Mouse (Mus musculus): ENCODE measurements around the gene Agtpbp1. TPM values are rescaled to one million over a fixed set of nuclear protein-coding genes. Genes with fewer than 3 reads are reported as not detected.

Agtpbp1 gene
- polyA plus RNA-seq, 1 experiment = 10.1 TPM

- H3K27me3 ChIP-seq (ENCODE audit: control insufficient read depth, insufficient read depth, insufficient read length) = no peaks in the 10 kb centered on the region
- no peaks in the 10 kb centered on the region for H3K36me3 ChIP-seq (ENCODE audit: control insufficient read depth, insufficient read depth)
- TF ChIP-seq MYOG (IDR thresholded peaks at IDR 0.05; ENCODE audit: control insufficient read depth in 1 of 3, insufficient read depth in 1 of 3, insufficient read length in 2 of 3, low read depth in 2 of 3) (no peak), TCF3 (IDR thresholded peaks at IDR 0.05; ENCODE audit: insufficient read length, low read depth) (no peak), USF1 (IDR thresholded peaks at IDR 0.05; ENCODE audit: low read depth) (no peak), CEBPB (IDR thresholded peaks at IDR 0.05; ENCODE audit: insufficient read depth, poor library complexity, severe bottlenecking) (no peak), SRF (IDR thresholded peaks at IDR 0.05; ENCODE audit: control insufficient read depth, insufficient read length, low read depth) (no peak), MAX (IDR thresholded peaks at IDR 0.05; ENCODE audit: low read depth) (no peak), REST (IDR thresholded peaks at IDR 0.05; ENCODE audit: insufficient read depth, insufficient read length) (no peak), POLR2A (IDR thresholded peaks at IDR 0.05; ENCODE audit: insufficient read length, low read depth) (no peak), POLR2AphosphoS2 (IDR thresholded peaks at IDR 0.05; ENCODE audit: insufficient read length, low read depth) (no peak), E2F4 (IDR thresholded peaks at IDR 0.05; ENCODE audit: insufficient read depth) (no peak), MYOD1 (IDR thresholded peaks at IDR 0.05; ENCODE audit: control insufficient read depth in 1 of 3, insufficient read length in 2 of 3, low read depth in 2 of 3) (no peak), TCF12 (IDR thresholded peaks at IDR 0.05; ENCODE audit: insufficient read depth, poor library complexity, severe bottlenecking) (no peak)
These were observed 137.9 kb downstream of the Agtpbp1 start for GRCm38 (mm10) chr13:59447130-59447529.

GRCm38 (mm10) chr13:59445179-59445578 lies 139.8 kb downstream of the Agtpbp1 start:
- H3K79me2 ChIP-seq (ENCODE audit: control insufficient read depth, insufficient read depth) = no peaks in the 10 kb centered on the region
- H3K36me3 ChIP-seq (ENCODE audit: control insufficient read depth, insufficient read depth) = no peaks in the 10 kb centered on the region
- no peaks in the 10 kb centered on the region for H3K27me3 ChIP-seq (ENCODE audit: control insufficient read depth, insufficient read depth, insufficient read length)
- H3ac ChIP-seq (ENCODE audit: control insufficient read depth, insufficient read length) = no peak overlapping the region
- TF ChIP-seq MYOD1 (IDR thresholded peaks at IDR 0.05; ENCODE audit: control insufficient read depth in 1 of 3, insufficient read length in 2 of 3, low read depth in 2 of 3) = no peak
- no peak for TF ChIP-seq TCF3 (IDR thresholded peaks at IDR 0.05; ENCODE audit: insufficient read length, low read depth)
- TF ChIP-seq USF1 (IDR thresholded peaks at IDR 0.05; ENCODE audit: low read depth) = no peak
- H3K4me3 ChIP-seq = no peak overlapping the region
- H3K4me2 ChIP-seq (ENCODE audit: low read depth) = no peak overlapping the region

More at GRCm38 (mm10) chr13:59447130-59447529, 137.9 kb downstream of the Agtpbp1 start:
- Histone ChIP-seq H3K79me2 (ENCODE audit: control insufficient read depth, insufficient read depth) (no peaks in the 10 kb centered on the region), H3ac (ENCODE audit: control insufficient read depth, insufficient read length) (no peak overlapping the region), H3K4me3 (no peak overlapping the region), H3K4me2 (ENCODE audit: low read depth) (no peak overlapping the region)

GRCm38 (mm10) chr13:59444371-59444770 lies 140.7 kb downstream of the Agtpbp1 start:
- H3K27me3 ChIP-seq (ENCODE audit: control insufficient read depth, insufficient read depth, insufficient read length) = no peaks in the 10 kb centered on the region
- H3K79me2 ChIP-seq (ENCODE audit: control insufficient read depth, insufficient read depth) = no peaks in the 10 kb centered on the region
- H3K4me3 ChIP-seq = no peak overlapping the region
- TF ChIP-seq REST (IDR thresholded peaks at IDR 0.05; ENCODE audit: insufficient read depth, insufficient read length) = no peak
- TF ChIP-seq POLR2AphosphoS2 (IDR thresholded peaks at IDR 0.05; ENCODE audit: insufficient read length, low read depth) = peak; percentile 48
- TF ChIP-seq POLR2A (IDR thresholded peaks at IDR 0.05; ENCODE audit: insufficient read length, low read depth) = no peak
- no peak for TF ChIP-seq SRF (IDR thresholded peaks at IDR 0.05; ENCODE audit: control insufficient read depth, insufficient read length, low read depth)
- TF ChIP-seq TCF3 (IDR thresholded peaks at IDR 0.05; ENCODE audit: insufficient read length, low read depth) = no peak
- TF ChIP-seq MYOG (IDR thresholded peaks at IDR 0.05; ENCODE audit: control insufficient read depth in 1 of 3, insufficient read depth in 1 of 3, insufficient read length in 2 of 3, low read depth in 2 of 3) = no peak
- no peaks in the 10 kb centered on the region for H3K36me3 ChIP-seq (ENCODE audit: control insufficient read depth, insufficient read depth)
- H3K4me2 ChIP-seq (ENCODE audit: low read depth) = no peak overlapping the region
- H3ac ChIP-seq (ENCODE audit: control insufficient read depth, insufficient read length) = no peak overlapping the region

GRCm38 (mm10) chr13:59439683-59440082 lies 145.3 kb downstream of the Agtpbp1 start:
- Histone ChIP-seq H3K27me3 (ENCODE audit: control insufficient read depth, insufficient read depth, insufficient read length) (no peaks in the 10 kb centered on the region), H3K4me2 (ENCODE audit: low read depth) (no peak overlapping the region), H3ac (ENCODE audit: control insufficient read depth, insufficient read length) (no peak overlapping the region), H3K79me2 (ENCODE audit: control insufficient read depth, insufficient read depth) (no peaks in the 10 kb centered on the region), H3K36me3 (ENCODE audit: control insufficient read depth, insufficient read depth) (no peaks in the 10 kb centered on the region), H3K4me3 (no peak overlapping the region)
- TF ChIP-seq MYOD1 (IDR thresholded peaks at IDR 0.05; ENCODE audit: control insufficient read depth in 1 of 3, insufficient read length in 2 of 3, low read depth in 2 of 3) (no peak), E2F4 (IDR thresholded peaks at IDR 0.05; ENCODE audit: insufficient read depth) (no peak), REST (IDR thresholded peaks at IDR 0.05; ENCODE audit: insufficient read depth, insufficient read length) (no peak), USF1 (IDR thresholded peaks at IDR 0.05; ENCODE audit: low read depth) (no peak), POLR2AphosphoS2 (IDR thresholded peaks at IDR 0.05; ENCODE audit: insufficient read length, low read depth) (no peak), TCF3 (IDR thresholded peaks at IDR 0.05; ENCODE audit: insufficient read length, low read depth) (no peak), CEBPB (IDR thresholded peaks at IDR 0.05; ENCODE audit: insufficient read depth, poor library complexity, severe bottlenecking) (no peak), POLR2A (IDR thresholded peaks at IDR 0.05; ENCODE audit: insufficient read length, low read depth) (no peak), MYOG (IDR thresholded peaks at IDR 0.05; ENCODE audit: control insufficient read depth in 1 of 3, insufficient read depth in 1 of 3, insufficient read length in 2 of 3, low read depth in 2 of 3) (no peak), MAX (IDR thresholded peaks at IDR 0.05; ENCODE audit: low read depth) (no peak), TCF12 (IDR thresholded peaks at IDR 0.05; ENCODE audit: insufficient read depth, poor library complexity, severe bottlenecking) (no peak), SRF (IDR thresholded peaks at IDR 0.05; ENCODE audit: control insufficient read depth, insufficient read length, low read depth) (no peak)

DNA sequence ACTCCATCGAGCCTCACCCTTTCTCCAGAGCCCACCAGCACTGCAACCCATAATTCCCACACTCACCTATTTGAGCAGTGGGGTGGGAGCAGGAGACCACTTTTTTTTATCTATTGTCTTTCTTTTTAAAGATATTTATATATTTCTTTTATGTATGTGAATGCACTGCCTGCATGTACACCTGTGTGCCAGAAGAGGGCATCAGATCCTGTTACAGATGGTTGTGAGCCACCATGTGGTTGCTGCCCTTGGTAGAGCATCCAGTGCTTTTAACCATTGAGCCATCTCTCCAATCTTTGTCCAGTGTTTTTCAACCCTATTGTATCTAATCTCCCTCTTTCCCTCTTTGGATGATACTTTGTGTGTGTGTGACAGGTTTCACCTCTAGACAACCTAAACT lies 150.5 kb downstream of the Agtpbp1 start:
- no peak overlapping the region for H3K4me2 ChIP-seq (ENCODE audit: low read depth)
- no peak overlapping the region for H3K4me3 ChIP-seq
- TF ChIP-seq USF1 (IDR thresholded peaks at IDR 0.05; ENCODE audit: low read depth) (no peak), POLR2A (IDR thresholded peaks at IDR 0.05; ENCODE audit: insufficient read length, low read depth) (no peak), MAX (IDR thresholded peaks at IDR 0.05; ENCODE audit: low read depth) (no peak), TCF12 (IDR thresholded peaks at IDR 0.05; ENCODE audit: insufficient read depth, poor library complexity, severe bottlenecking) (no peak), TCF3 (IDR thresholded peaks at IDR 0.05; ENCODE audit: insufficient read length, low read depth) (no peak), REST (IDR thresholded peaks at IDR 0.05; ENCODE audit: insufficient read depth, insufficient read length) (no peak), MYOG (IDR thresholded peaks at IDR 0.05; ENCODE audit: control insufficient read depth in 1 of 3, insufficient read depth in 1 of 3, insufficient read length in 2 of 3, low read depth in 2 of 3) (no peak), MYOD1 (IDR thresholded peaks at IDR 0.05; ENCODE audit: control insufficient read depth in 1 of 3, insufficient read length in 2 of 3, low read depth in 2 of 3) (no peak), CEBPB (IDR thresholded peaks at IDR 0.05; ENCODE audit: insufficient read depth, poor library complexity, severe bottlenecking) (no peak), POLR2AphosphoS2 (IDR thresholded peaks at IDR 0.05; ENCODE audit: insufficient read length, low read depth) (no peak), E2F4 (IDR thresholded peaks at IDR 0.05; ENCODE audit: insufficient read depth) (no peak), SRF (IDR thresholded peaks at IDR 0.05; ENCODE audit: control insufficient read depth, insufficient read length, low read depth) (no peak)
- H3K36me3 ChIP-seq (ENCODE audit: control insufficient read depth, insufficient read depth) = no peaks in the 10 kb centered on the region
- H3K27me3 ChIP-seq (ENCODE audit: control insufficient read depth, insufficient read depth, insufficient read length) = no peaks in the 10 kb centered on the region
- H3K79me2 ChIP-seq (ENCODE audit: control insufficient read depth, insufficient read depth) = no peaks in the 10 kb centered on the region
- no peak overlapping the region for H3ac ChIP-seq (ENCODE audit: control insufficient read depth, insufficient read length)
